Mouse (Mus musculus): ENCODE measurements around the gene Slc24a2. TPM values are rescaled to one million over a fixed set of nuclear protein-coding genes. Genes with fewer than 3 reads are reported as not detected.

Slc24a2 gene
- polyA plus RNA-seq, 1 experiment, result 0.03 TPM

DNA sequence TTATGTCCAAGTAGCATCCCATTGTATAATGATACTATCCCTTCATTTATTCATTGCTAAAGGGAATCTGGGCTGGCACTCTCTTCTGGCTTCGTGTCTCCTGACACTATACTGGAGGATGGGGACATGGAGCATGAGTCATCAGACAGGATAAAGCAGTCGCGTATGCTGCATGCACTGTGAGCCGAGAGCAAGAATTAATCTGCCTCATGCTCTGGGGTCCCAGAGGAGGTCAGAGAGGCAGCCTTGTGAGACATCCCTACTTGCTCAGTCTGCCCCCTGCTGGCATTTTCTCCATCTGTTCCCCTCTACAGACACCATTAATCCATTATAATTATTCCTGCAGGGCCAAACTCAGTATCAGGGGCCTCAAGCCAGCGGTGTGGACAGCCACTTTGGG, 276.8 kb downstream of the Slc24a2 start:
- no peak for DNase-seq (ENCODE audit: low read depth)

- no peak for DNase-seq (ENCODE audit: low read depth)
Measured at GRCm38 (mm10) chr4:86948794-86949193, 281.5 kb downstream of the Slc24a2 start.

DNA sequence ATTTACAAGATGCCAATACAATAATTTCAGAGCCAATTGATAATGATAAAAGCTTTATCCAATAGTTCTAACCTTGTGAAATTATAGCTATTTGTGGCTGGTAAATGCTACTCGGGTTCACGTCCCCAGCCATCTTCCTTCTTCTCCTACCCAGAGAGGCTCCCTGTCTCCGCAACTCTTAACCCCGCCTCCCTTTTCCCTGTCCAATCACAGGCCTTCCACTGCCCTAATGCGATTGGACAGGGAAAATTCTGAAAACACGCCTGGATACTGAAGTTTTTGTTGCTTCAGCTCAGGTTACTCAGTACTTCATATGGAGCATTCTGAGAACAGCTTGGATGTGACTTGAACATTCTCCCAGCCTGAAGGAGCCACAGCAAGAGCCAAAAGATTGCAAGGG, 287.0 kb downstream of the Slc24a2 start:
- no peak for DNase-seq (ENCODE audit: low read depth)

DNA sequence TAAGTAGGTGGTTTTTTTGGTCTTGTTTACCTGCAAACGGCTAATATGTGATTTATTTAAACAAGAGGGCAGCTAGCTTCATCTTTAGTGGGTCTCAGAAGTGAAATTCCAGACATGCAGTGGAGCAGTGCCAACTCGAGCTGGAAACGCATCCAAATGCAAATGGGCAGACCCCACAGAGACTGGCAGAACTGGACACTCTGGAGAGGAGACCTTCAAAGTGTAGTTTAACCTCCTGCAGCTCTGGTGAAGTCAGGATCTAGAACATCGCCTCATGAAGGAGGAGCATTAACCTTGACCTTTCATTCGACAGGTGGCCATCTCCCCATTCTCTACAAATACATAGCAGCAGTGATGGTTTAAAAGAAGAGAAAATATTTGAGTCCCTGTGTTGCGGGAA, 287.6 kb downstream of the Slc24a2 start:
- DNase-seq (ENCODE audit: low read depth), result no peak

- no peak for DNase-seq (ENCODE audit: low read depth)
Measured at GRCm38 (mm10) chr4:86936706-86937105, 293.6 kb downstream of the Slc24a2 start.

- DNase-seq (ENCODE audit: low read depth), result no peak
Measured at GRCm38 (mm10) chr4:86936217-86936616, 294.1 kb downstream of the Slc24a2 start.
